Mouse (Mus musculus) gastrocnemius, postnatal 4 days (tissue): ENCODE measurements around the gene Prpf18. TPM values are rescaled to one million over a fixed set of nuclear protein-coding genes. Genes with fewer than 3 reads are reported as not detected.
"Not testable (repeated sequence)": the region's sequence is repeated elsewhere in the genome, so short reads cannot be mapped to it uniquely, and the experiment has no call there.

Source experiments
- DNase-seq, 2 experiments: peaks; one replicate each; pipeline ENCODE4 v3.0.0; 2021 to 2022; ENCODE audit warnings: low spot score in 2 of 2, mixed read lengths in 2 of 2
- total RNA-seq, 2 experiments: library from RNA; stranded (reverse); gene quantifications; 2 replicates each; pipeline ENCODE4 v1.2.3; 2021

The Prpf18 gene
- total RNA-seq, 2 experiments from 2014 or later, result 31.2 to 39.1 TPM

GRCm38 (mm10) chr2:4615014-4615546 is 36.8 kb downstream of the Prpf18 start:
- no peak for DNase-seq

GRCm38 (mm10) chr2:4614276-4614929 is 37.5 kb downstream of the Prpf18 start:
- not testable (repeated sequence) for DNase-seq

- DNase-seq, result no peak
These were observed 40.2 kb downstream of the Prpf18 start for GRCm38 (mm10) chr2:4611704-4612103.

GRCm38 (mm10) chr2:4611295-4611694 is 40.6 kb downstream of the Prpf18 start:
- no peak for DNase-seq

GRCm38 (mm10) chr2:4609433-4609832 is 42.5 kb downstream of the Prpf18 start:
- no peak for DNase-seq

GRCm38 (mm10) chr2:4608253-4608652 is 43.7 kb downstream of the Prpf18 start:
- no peak for DNase-seq

- no peak for DNase-seq
These were observed 45.4 kb downstream of the Prpf18 start for GRCm38 (mm10) chr2:4606559-4606958.

- DNase-seq, result no peak
These were observed 48.5 kb downstream of the Prpf18 start for GRCm38 (mm10) chr2:4603361-4603945.

- peak; percentile 55 to 69 for DNase-seq
These were observed 50.7 kb downstream of the Prpf18 start for GRCm38 (mm10) chr2:4601034-4601890.

GRCm38 (mm10) chr2:4596992-4597391 is 54.9 kb downstream of the Prpf18 start:
- DNase-seq, result no peak

- no peak for DNase-seq
These were observed 58.0 kb downstream of the Prpf18 start for GRCm38 (mm10) chr2:4593878-4594387.

GRCm38 (mm10) chr2:4593433-4593832 is 58.5 kb downstream of the Prpf18 start:
- DNase-seq, result peak; percentile 45 to 67

GRCm38 (mm10) chr2:4592666-4593065 is 59.2 kb downstream of the Prpf18 start:
- DNase-seq, result no peak

GRCm38 (mm10) chr2:4591647-4592046 is 60.3 kb downstream of the Prpf18 start:
- no peak for DNase-seq

- no peak for DNase-seq
These were observed 64.1 kb downstream of the Prpf18 start for GRCm38 (mm10) chr2:4587685-4588409.

GRCm38 (mm10) chr2:4586245-4586644 is 65.7 kb downstream of the Prpf18 start:
- DNase-seq, result no peak

- no peak for DNase-seq
These were observed 67.7 kb downstream of the Prpf18 start for GRCm38 (mm10) chr2:4584252-4584651.

GRCm38 (mm10) chr2:4582930-4583329 is 69.0 kb downstream of the Prpf18 start:
- no peak for DNase-seq

- DNase-seq, result no peak
These were observed 71.2 kb downstream of the Prpf18 start for GRCm38 (mm10) chr2:4580666-4581065.

- DNase-seq, result no peak
These were observed 72.4 kb downstream of the Prpf18 start for GRCm38 (mm10) chr2:4579357-4580068.
